Mouse (Mus musculus) frontal cortex, adult (tissue): Measurements from ENCODE around the gene Wdr34.
"Not testable (repeated sequence)": the region's sequence is repeated elsewhere in the genome, so short reads cannot be mapped to it uniquely, and the experiment has no call there.

Experiments used
- ATAC-seq: cut with Nextera tagmentation; 2 replicates; pipeline ENCODE4 v1.9.2; 2017; ENCODE audit warnings: mild to moderate bottlenecking, moderate library complexity, mixed read lengths; ENCODE audit not compliant: low TSS enrichment

Gene Wdr34

GRCm38 (mm10) chr2:30066046-30066901, 17.6 kb upstream of the Wdr34 start:
- peak; percentile 79 for ATAC-seq

- ATAC-seq, result no peak
Observed at GRCm38 (mm10) chr2:30064298-30064697, 15.6 kb upstream of the Wdr34 start.

- ATAC-seq, result no peak
Observed at GRCm38 (mm10) chr2:30063791-30064190, 15.1 kb upstream of the Wdr34 start.

DNA sequence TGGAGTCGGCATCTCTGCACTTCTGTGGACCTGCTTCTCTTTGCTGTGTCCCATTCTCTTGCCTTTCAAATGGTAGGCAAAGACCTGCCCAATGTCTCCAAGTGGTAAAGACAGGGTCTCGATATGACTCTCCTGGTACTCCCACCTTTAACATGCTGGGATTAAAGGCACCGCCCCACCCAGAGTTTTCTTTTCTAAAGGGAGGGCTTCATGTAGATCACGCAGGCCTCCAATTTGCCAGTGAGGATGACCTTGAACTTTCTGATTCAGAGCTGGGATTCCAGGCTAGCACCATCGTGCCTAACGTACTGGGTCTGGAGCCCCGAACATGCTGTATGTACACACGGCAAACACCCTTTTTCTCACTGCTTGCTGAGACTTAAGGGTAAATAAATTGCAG, 14.6 kb upstream of the Wdr34 start:
- no peak for ATAC-seq

DNA sequence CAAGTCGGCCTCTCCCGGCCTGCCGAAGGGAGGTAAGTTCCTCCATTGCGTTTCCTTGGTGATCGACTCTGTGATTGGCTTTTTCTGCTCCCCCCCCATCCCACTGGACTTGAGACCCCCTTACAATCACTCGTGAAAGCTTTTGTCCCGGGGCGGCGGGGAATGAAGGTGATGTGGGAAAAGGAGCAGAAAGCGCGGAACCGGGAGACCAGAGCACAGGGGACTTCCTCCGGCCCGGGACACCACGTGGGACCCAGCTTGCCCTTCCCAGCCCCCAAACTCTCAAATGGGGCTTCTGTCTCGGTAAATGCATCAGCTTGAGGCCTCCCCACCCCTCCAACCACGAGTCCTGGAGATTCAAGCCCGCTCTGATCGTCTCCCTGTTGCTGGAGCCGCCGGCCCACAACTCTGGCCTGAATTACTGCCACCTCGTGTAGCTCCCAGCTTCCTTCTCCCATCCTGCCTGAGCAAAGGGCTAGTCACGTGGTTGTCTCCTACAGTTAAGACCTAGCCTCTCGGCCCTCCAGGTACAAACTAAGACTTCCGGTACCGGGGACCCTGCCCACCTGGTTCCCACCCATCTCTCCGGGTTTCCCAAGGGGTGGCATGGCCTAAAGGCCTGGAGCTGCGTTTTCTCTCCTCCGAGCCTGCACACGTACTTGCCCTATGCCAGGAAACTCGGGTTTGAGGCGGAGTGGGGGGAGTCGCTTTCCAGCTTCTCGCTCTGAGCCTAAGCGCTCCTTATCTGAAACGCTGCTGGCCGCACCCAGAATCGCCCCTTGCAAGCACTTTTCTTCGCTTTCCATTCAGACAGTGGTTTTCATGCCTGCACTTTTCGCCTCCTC, 13.8 kb upstream of the Wdr34 start:
- 0 out of 2 replicates have a peak, but pooled peaks have one; percentile 33 for ATAC-seq

DNA sequence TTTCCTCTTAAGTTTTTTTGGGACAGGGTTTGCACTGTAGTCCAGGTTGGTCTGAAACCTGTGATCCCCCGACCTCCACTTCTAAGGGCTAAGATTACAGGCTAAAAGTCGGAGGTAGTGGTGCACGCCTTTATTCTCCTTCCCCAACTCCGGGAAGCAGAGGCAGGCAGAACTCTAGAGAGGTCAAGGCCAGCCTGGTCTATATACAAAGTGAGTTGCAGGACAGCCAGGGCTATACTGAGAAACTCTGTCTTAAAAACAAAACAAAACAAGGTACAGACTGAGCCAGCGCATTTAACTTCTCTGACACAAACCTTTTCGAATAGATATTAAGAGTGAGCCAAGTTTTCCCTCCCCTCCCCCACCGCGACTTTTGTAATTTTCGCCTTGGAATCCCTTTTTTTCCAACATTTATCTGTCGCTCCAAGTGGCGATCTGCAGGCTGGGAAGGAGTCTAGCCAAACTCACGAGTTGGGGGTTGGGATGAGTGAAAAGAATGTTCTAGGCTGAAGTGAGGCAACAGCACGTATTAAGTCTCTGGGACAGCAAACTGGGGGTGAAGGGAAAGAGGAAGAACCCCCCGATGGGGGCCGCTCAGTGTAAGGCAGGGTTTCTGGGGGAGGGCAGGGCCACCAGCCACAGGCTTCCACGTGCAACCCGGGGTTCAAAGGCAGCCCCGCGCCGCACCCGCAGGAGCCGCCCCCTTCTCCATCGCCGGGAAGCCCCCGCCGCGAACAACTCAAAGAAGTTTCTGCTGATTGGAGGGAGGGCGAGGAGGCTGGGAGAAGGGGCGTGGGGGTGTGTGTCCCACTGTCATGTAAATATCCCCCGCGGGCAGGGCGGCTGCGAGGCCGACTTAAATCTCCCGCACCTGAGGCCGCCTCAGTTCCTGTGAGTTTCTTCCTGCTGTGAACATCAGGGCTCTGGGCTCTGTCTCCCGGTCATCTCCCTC, 12.8 kb upstream of the Wdr34 start:
- ATAC-seq, result no peak

DNA sequence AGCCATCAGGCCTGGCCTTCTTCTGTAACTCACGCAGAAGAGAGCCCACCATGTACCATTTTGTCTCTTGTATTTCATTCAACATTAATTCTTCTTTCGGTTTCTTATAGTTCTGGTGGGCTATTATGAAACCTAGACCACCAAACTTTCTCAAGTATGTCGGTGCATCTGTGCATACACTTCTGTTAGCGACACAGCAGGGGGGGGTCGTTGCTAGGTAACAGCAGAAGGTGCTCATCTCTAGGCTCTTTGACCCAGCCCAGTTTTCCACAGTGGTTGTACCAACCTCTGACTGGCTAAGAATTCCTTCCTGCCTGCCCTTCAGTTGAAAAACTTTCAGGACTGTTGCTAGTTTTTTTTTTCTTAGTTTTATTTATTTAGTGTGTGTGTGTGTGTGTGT, 9.7 kb upstream of the Wdr34 start:
- ATAC-seq, result no peak

DNA sequence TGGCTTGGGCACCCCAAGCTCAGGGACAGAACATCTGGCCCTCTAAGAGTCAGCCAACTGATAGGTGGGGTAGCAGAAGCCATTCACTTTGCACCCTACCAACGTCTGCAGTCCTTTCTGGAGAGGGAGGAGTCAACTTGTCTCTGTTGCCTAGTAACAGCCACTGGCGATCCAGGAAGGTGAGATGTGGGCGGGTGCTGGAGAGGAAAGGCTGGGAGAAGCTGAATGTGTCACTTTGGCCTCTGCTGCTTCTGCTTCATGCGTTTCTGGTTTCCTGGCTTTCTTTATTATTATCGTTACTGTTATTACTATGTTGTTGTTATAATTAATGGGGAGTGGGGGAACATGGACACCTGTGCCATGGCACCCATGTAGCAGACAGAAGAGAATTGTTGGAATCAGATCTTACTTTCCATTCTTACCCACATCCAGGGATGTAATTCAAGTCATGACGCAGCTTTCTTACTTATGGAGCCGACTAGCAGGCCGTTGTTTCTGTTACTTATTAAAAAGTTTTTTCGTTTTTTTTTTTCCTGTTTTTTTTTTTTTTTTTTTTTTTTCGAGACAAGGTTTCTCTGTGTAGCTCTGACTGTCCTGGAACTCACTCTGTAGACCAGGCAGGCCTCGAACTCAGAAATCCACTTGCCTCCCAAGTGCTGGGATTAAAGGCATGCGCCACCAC, 8.7 kb upstream of the Wdr34 start, which contains the start of gene Set:
Gene Set (plus strand): TSS at position 156 of the 682 bp plus-strand sequence.
- no peak for ATAC-seq

DNA sequence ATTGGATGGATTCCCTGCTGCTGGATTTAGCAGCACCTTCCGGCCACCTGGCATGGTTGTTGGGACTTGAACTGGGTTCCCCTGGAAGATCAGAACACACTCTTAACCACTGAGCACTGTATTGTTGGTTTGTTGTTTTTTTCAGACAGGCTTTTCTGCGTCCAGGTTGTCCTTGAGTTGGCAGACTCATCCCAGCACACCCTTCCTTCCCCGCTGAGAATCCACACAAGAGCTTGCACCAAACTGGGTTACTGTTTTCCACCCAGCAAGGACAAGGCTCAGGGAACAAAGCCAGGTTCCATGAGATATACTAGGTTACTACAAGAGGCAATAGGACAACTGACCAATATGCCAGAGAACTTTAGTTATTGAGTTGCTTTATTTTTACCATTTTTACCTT, 8.1 kb upstream of the Wdr34 start:
- ATAC-seq, result no peak

- not testable (repeated sequence) for ATAC-seq
Observed at GRCm38 (mm10) chr2:30055310-30055709, 6.6 kb upstream of the Wdr34 start.

DNA sequence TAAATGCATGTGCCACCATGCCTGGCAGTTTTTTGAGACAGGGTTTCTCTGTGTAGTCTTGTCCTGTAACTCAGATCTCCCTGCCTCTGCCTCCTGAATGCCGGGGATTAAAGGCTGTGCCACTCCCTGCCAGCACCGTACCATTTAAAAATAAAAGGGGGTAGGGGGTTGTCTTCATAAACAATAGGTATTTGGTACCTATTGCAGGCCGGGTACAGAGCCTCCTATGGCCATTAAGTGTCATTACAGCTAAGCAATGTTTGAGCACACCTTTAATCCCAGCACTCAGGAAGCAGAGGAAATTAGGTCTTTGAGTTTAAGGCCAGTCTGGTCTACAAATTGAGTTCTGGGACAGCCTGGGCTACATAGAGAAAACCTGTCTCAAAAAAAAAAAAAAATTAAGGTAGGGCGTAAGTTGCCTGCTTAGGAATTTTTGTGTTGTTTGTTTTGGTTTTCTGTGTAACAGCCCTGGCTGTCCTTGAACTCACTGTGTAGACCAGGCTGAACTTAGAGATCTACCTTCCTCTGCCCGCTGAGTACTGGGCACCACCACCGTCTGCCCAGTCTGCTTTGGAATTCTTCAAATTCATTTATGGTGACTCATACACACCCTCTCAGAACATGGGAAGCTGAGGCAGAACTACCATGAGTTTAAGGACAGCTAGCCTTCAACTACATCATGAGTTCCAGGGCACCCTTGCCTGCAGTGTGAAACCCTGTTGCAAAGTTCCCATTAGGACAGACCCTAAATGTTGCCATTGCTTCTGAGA, 3.5 kb upstream of the Wdr34 start:
- ATAC-seq, result no peak

DNA sequence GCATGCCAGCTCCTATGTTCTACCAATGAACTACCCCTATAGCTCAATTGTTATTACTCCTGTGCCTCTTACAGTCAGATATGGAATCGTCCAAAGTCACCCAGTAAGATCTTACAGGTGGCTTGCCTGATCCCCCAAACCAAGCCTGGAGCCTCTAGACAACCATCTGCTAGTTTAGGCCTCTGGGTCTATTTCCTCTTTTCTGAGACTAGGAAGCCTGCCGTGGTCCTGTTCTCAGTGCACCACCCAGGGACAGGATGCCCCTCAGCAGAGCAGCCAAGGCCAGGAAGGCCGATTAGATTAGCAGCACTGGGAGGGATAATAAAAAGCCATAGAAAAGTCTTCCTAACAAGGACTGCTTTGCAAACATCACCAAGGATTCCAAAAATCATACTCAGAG, 1.1 kb upstream of the Wdr34 start:
- ATAC-seq, result no peak

GRCm38 (mm10) chr2:30048101-30048501, 580 bp downstream of the Wdr34 start:
- ATAC-seq, result no peak

DNA sequence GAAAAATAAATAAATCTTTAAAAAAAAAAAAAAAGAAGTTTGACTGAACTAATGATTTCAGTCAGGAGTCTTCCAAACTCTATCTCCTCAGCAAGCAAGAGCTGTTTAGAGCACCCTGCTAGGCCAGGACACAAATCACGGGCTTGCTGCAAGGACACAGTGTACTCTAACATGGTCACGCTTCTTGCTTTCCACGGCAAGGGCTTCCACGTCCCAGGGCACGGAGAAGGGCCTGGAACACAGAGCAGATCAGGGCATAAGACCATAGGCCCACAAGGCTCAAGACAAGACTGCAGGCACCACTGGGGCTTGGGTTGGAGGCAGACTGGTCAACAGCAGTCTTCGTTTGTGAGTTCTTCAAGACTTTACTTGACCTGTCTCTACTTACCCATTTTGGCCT, 1.6 kb downstream of the Wdr34 start:
- no peak for ATAC-seq

- no peak for ATAC-seq
Observed at GRCm38 (mm10) chr2:30044550-30044949, 4.1 kb downstream of the Wdr34 start.

DNA sequence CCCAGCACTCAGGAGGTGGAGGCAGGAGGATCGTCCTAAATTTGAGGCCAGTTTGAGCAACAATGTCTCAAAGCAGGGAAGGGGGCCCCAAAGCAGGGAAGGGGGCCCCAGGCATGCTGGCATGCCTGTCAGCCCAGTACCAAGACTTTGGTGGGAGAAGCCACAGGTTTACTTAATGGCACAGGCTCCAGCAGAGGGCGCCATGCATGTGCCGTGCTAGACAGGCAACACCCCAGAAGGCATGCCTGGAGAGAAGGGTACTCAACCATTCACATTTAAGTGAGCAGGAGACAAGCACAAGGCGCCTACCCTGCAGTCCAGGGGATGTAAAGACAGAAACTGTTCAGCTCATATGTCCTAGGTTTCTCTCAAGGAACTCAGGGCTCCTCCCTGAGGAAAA, 6.2 kb downstream of the Wdr34 start:
- ATAC-seq, result peak; percentile 69; the same call in 1 of the 2 replicates

DNA sequence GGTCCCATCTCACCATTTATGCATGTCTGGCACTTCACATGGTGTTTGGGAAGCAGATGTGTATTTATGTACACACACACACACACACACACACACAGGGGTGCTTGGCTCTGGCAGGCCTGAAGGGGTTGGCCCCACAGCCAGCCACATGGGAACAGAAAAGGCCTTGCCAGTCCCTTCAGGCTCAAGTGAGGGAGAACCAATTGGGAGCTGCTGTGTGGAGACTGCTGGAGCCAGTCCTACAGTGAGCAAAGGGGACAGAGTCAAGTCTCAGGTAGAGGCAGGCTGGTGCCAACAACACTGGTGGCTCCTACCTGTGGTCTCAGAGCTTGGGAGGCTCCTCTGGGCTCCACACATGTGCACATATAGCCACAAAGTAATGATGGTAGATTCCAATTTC, 9.0 kb downstream of the Wdr34 start:
- no peak for ATAC-seq

DNA sequence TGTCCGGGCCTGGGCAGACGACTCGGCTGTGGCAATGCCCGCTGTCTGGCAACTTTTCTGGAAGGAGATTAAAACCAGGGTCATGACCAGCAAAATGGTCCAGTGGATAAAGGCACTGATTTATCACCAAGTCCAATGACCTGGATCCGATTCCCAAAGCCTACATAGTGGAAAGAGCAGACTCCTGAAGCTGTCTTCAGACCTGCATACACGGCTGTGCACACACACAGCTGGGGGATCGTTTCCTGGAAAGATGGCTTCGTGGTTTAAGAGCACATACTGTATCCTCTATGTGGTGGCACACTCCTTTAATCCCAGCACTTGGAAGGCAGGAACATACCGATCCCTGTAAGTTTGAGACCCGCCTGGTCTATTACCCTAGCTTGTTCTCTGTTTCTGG, 10.3 kb downstream of the Wdr34 start:
- ATAC-seq, result no peak

GRCm38 (mm10) chr2:30037762-30038161, 10.9 kb downstream of the Wdr34 start:
- no peak for ATAC-seq

GRCm38 (mm10) chr2:30032957-30033356, 15.7 kb downstream of the Wdr34 start:
- no peak; the same call in 1 of the 2 replicates for ATAC-seq
